Mouse (Mus musculus) CD8-positive naive resting alpha-beta T cell, adult 2 months (primary cell): Measurements from ENCODE around the gene Zfp213.
"Not testable (repeated sequence)": the region's sequence is repeated elsewhere in the genome, so short reads cannot be mapped to it uniquely, and the experiment has no call there.

ENCODE experiments used
- DNase-seq, 2 experiments: peaks; one replicate each; pipeline ENCODE4 v3.0.0; 2022; ENCODE audit warnings: low read depth in 2 of 2, low spot score in 2 of 2

The Zfp213 gene

GRCm38 (mm10) chr17:23545841-23546240, 18.2 kb downstream of the Zfp213 start:
- DNase-seq, result no peak

DNA sequence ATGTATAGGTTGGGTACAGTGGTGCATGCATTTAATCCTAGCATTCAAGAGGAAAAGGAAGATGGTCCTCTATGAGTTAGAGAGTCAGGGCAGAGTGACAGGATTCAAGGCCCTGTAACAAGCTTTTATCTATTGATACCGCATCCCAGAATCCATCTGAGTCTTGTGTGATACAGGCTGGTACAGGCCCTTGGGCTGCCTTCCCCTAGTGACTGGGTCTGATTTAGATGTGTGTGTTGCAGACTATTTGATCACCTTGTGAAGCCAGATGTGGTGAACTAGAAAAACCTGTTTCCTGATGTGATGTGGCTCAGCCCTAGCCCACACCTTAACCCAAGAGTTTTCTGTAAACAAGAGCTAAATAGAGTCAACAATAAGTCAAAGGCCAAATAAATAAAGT, 19.3 kb downstream of the Zfp213 start:
- no peak for DNase-seq

DNA sequence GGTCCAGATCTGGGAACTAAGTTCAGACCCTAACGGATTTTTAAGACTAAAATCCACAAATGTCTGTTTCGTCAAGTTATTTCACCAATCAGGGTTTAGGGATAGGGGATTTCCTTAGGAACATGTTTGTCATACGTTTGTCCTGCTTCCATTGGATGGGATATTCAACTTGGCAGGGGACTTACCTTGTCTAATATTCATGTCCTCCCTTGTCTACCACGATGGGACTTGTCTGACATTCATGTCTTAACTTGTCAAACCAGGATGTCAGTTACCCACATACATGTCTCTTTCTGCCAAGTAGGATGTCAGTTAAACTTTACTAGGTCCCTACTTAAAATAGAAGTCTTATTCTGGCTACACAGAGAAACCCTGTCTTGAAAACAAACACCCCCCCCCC, 20.1 kb downstream of the Zfp213 start:
- DNase-seq, result no peak

DNA sequence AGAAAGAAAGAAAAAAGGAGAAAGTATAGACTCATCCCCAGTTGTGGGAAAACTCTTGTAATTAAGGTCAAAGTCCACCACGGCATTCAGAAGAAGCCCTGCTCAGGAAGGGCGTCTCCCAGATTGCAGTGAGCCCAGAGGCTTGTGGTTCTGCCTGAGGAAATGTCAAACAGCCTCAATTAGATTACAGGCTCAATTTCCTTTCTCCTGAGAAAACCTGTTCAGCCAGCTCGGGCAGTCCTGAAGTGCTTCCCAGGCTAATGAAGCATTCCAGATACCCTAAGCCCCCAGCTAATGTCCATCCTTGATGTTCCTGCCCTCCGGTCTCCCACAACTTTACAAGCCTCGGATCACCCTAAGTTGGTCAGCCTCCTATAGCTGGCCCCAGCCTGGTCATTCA, 20.7 kb downstream of the Zfp213 start:
- DNase-seq, result no peak

DNA sequence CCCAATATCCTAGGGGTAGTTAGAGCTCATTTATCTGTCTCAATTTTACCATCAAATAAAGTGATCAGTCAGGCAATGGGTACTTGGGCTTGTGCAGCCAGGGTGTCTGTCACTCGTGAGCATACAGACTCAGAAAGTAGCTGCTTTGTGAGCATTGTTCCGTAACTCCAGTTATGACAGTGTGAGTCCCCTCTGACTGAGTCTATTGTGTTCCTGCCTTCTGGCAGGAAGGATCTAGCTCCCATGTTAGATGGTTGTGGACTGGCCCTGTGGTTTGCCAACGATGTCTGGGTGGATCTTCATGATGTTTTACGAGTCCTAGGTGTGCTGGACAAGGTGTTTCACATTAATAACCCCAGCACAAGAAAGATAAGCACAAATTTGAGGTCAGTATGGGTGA, 21.2 kb downstream of the Zfp213 start:
- DNase-seq, result no peak

GRCm38 (mm10) chr17:23542004-23542720, 21.9 kb downstream of the Zfp213 start:
- no peak for DNase-seq

GRCm38 (mm10) chr17:23540605-23541475, 23.2 kb downstream of the Zfp213 start:
- no peak for DNase-seq

DNA sequence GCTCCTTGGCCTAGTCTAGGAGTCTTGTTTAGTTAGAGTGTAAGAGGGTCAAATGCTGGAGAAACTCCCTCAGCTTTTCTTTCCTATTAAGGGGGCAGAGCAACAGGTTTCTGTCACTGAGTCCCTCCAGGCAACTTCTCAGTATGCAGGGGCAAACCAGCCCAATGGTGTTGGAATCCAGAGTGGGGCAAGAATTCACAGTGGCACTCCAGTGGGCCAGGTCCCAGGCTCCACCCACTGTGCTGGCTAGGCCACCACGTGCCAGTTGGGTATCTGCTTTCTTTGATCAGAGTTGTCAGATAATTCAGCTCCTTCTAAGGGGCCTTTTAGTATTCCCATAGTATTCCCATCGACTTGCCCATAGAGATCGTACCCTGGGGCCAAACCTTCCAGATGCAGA, 23.9 kb downstream of the Zfp213 start:
- no peak for DNase-seq

GRCm38 (mm10) chr17:23539608-23540007, 24.4 kb downstream of the Zfp213 start:
- no peak for DNase-seq

DNA sequence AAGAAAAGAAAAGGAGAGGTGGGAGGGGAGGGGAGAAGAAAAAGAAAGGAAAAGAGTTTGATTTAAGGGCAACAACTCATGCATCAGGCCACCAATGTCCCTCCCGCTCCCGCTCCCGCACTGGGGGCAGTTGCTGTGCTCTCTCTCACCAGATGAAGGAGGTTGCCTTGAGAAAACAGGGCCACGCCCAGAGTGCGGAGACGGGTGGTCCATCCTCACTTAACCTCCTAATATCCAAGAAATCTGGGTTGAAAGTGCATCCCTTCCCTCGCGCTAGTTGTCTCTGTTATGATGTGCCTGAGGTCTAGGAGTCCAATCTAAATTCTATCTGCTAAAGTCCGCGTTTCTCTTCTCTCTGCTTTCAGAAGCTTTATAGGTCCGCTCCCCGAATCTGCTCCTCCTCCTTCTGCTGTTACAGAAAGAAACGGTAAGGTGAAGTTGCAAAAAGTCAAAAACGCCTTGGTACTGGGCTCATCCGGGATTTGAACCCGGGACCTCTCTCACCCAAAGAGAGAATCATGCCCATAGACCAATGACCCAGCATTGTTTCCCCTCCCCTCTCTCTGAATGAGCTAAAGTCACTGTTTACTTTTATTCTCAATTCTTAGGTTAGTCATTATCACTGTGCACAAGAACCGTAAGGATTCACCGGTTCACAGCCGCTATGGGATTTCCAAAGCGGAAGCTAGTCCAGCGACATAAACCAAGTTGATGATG, 25.6 kb downstream of the Zfp213 start:
- DNase-seq, result no peak

- no peak for DNase-seq
These were observed 26.3 kb downstream of the Zfp213 start for GRCm38 (mm10) chr17:23537554-23538255.

- DNase-seq, result not testable (repeated sequence)
These were observed 28.8 kb downstream of the Zfp213 start for GRCm38 (mm10) chr17:23535046-23535788.

DNA sequence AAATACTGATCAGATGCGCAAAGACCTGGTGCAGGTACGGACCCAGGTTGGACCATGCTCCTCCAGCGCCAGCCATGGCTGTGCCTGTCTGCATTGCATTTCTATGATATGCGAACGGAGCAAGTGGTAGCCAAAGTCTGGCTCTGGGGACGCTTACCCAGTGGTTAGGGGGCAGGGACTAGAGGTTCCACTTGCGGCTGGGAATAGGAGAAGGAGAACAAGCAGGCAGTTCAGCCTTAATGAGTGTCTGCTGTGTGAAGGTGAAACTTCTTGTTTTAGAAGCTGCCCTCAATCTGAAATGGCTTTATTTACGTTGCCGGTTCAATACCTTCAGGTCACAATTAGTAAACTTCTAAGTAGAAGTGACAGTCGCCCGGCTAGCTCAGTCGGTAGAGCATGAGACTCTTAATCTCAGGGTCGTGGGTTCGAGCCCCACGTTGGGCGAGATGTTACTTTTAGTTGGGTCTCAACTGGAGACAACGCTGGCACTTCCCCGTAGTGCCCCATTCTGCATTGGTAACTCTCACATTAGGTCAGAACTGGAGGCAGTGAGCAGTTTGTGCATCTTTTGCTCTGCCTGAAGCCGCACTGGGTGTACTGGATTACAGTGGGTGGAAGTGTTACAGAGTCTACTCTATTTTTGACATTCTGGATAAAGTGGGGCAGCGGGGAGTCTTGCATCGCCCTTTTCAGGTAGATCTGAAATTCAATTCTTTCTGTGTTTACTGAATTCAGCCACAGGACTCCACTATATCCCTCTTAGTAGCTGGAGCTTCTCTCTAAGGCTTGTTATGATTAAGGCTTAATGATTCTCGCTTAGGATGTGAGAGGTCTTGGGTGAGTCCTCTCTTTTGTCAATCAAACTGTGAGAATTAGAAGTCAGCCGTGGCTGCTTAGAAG, 30.2 kb downstream of the Zfp213 start:
- not testable (repeated sequence) for DNase-seq

DNA sequence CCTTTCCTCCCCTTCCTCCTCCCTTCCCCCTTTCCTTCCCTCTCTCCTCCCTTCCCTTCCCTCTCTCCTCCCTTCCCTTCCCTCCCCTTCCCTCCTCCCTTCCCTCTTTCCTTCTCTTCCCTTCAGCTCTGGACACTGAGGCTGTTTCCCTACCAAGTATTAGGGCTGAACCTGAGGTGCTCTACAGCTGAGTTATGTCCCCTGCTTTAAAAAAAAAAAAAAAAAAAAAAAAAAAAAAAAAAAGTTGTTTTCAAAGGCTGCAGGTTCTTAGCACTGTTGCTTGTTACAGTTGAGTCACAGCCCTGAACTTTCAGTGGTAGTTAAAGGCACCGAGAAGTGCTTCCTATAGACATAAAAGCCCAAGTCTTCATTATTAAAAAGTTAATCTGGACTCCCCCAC, 32.6 kb downstream of the Zfp213 start:
- DNase-seq, result not testable (repeated sequence)

DNA sequence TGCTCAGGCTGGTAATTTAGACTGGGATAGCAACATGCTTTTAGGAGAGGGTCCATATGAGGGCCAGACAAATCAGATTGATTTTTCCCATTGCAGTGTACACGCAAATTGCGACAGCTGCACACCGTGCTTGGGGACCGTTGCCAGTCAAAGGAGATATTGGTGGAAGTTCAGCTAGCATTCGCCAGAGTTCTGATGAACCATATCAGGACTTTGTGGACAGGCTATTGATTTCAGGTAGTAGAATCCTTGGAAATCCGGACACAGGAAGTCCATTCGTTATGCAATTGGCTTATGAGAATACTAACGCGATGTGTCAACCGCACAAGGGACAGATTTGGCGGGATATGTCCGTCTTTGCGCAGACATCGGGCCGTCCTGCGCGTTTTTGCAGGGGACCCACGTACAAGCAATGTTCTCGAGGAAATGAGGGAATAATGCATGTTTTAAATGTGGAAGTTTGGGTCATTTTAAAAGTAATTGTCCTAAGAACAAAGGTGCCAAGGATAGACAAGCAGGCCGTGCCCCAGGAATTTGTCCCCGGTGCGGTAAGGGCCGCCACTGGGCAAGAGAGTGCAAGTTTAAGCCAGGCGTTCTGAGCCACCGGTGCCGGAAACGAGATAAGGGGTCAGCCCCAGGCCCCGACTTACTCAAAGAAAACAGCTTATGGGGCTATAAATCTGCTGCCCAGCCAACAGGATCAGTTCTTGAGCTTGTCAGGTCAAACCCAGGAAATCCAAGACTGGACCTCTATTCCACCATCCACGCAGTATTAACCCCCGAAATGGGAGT, 40.9 kb downstream of the Zfp213 start:
- DNase-seq, result not testable (repeated sequence)

- no peak for DNase-seq
These were observed 45.2 kb downstream of the Zfp213 start for GRCm38 (mm10) chr17:23518701-23519423.
